Mouse (Mus musculus): ENCODE results near the gene Dlg2. TPM values are rescaled to one million over a fixed set of nuclear protein-coding genes. Genes with fewer than 3 reads are reported as not detected.

The Dlg2 gene
- total and polyA plus RNA-seq, 3 experiments: 0.49 to 0.68 TPM; not detected in 1

GRCm38 (mm10) chr7:92383913-92384484 is 1907.5 kb downstream of the Dlg2 start:
- H3K4me1 ChIP-seq (ENCODE audit: insufficient read depth, low read depth, low read length): no peaks in the 10 kb centered on the region
- no peaks in the 10 kb centered on the region for H3K9me3 ChIP-seq (replicated peaks)
- no peak overlapping the region for H3K4me3 ChIP-seq (ENCODE audit: low read depth, low read length)
- no peak for DNase-seq (ENCODE audit: low spot score)
- no peaks in the 10 kb centered on the region for H3K27me3 ChIP-seq (ENCODE audit: insufficient read depth, low read length)
- no peaks in the 10 kb centered on the region for H3K36me3 ChIP-seq (replicated peaks)
- no peak for TF ChIP-seq GATA1 (IDR thresholded peaks at IDR 0.05; ENCODE audit: borderline replicate concordance, low read length)
- TF ChIP-seq POLR2AphosphoS5 (IDR thresholded peaks at IDR 0.05; ENCODE audit: insufficient replicate concordance, low read depth, low read length): no peak
- no peak for TF ChIP-seq GATA2 (IDR thresholded peaks at IDR 0.05; ENCODE audit: borderline replicate concordance, low read depth, low read length)
- TF ChIP-seq CTCF (IDR thresholded peaks at IDR 0.05; ENCODE audit: low read depth, low read length): no peak
- no peak for TF ChIP-seq TAL1 (conservative IDR thresholded peaks at IDR 0.05; ENCODE audit: low read depth, low read length)
- no peak for ATAC-seq (ENCODE audit: extremely low read depth, insufficient number of reproducible peaks, low FRiP score, poor library complexity, severe bottlenecking)

- no peaks in the 10 kb centered on the region for H3K9me3 ChIP-seq (replicated peaks)
- H3K36me3 ChIP-seq (replicated peaks): no peaks in the 10 kb centered on the region
- TF ChIP-seq CTCF (IDR thresholded peaks at IDR 0.05; ENCODE audit: low read depth, low read length) (no peak), GATA1 (IDR thresholded peaks at IDR 0.05; ENCODE audit: borderline replicate concordance, low read length) (no peak), GATA2 (IDR thresholded peaks at IDR 0.05; ENCODE audit: borderline replicate concordance, low read depth, low read length) (no peak), TAL1 (conservative IDR thresholded peaks at IDR 0.05; ENCODE audit: low read depth, low read length) (no peak), POLR2AphosphoS5 (IDR thresholded peaks at IDR 0.05; ENCODE audit: insufficient replicate concordance, low read depth, low read length) (no peak)
- H3K4me1 ChIP-seq (ENCODE audit: insufficient read depth, low read depth, low read length): no peaks in the 10 kb centered on the region
- no peak overlapping the region for H3K4me3 ChIP-seq (ENCODE audit: low read depth, low read length)
- DNase-seq (ENCODE audit: low spot score): no peak
- no peak for ATAC-seq (ENCODE audit: extremely low read depth, insufficient number of reproducible peaks, low FRiP score, poor library complexity, severe bottlenecking)
- H3K27me3 ChIP-seq (ENCODE audit: insufficient read depth, low read length): no peaks in the 10 kb centered on the region
Measured at GRCm38 (mm10) chr7:92392052-92392640, 1915.7 kb downstream of the Dlg2 start.

DNA sequence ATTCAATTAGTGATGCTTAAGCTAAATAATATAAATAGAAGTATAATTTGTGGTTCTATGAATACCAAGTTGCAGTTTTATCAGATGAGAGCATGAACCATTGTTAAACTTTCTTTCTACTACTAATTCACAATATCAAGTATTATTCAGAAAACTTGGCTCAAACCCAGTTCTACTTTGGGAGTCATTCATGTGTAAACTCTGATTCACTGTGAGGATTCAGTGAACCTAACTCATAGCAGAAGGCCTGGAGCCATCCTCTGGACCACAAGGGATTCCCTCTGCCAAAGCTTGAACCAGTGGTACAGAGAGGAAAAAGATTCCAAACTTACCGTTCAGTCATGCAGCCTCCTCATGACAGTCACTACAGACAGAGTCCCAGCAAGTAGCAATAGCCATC is 1920.3 kb downstream of the Dlg2 start:
- TF ChIP-seq TAL1 (conservative IDR thresholded peaks at IDR 0.05; ENCODE audit: low read depth, low read length) (no peak), CTCF (IDR thresholded peaks at IDR 0.05; ENCODE audit: low read depth, low read length) (no peak), POLR2AphosphoS5 (IDR thresholded peaks at IDR 0.05; ENCODE audit: insufficient replicate concordance, low read depth, low read length) (no peak), GATA1 (IDR thresholded peaks at IDR 0.05; ENCODE audit: borderline replicate concordance, low read length) (no peak), GATA2 (IDR thresholded peaks at IDR 0.05; ENCODE audit: borderline replicate concordance, low read depth, low read length) (no peak)
- H3K4me1 ChIP-seq (ENCODE audit: insufficient read depth, low read depth, low read length): no peaks in the 10 kb centered on the region
- no peak for ATAC-seq (ENCODE audit: extremely low read depth, insufficient number of reproducible peaks, low FRiP score, poor library complexity, severe bottlenecking)
- no peaks in the 10 kb centered on the region for H3K36me3 ChIP-seq (replicated peaks)
- H3K4me3 ChIP-seq (ENCODE audit: low read depth, low read length): no peak overlapping the region
- DNase-seq (ENCODE audit: low spot score): no peak
- H3K9me3 ChIP-seq (replicated peaks): no peaks in the 10 kb centered on the region
- H3K27me3 ChIP-seq (ENCODE audit: insufficient read depth, low read length): no peaks in the 10 kb centered on the region

DNA sequence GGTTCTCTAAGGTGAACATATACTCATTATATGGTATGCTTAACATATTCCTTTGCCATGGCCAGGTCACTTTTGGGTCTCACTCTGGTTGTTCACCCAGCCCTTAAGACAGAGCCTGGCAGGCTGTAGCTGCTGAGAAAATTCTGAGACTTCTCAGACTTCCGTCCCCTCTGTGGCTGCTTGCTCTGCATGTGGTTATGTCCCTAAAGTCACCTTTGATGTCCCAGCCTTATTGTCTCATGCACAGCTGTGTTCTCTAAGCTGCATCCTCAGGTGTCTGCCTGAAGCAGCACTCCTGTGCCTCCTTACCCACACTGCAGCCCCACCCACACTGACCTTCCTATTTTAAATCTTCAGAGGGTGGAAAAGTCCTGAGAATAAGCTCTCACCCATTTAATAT is 1922.4 kb downstream of the Dlg2 start:
- ATAC-seq (ENCODE audit: extremely low read depth, insufficient number of reproducible peaks, low FRiP score, poor library complexity, severe bottlenecking) (no peak), DNase-seq (ENCODE audit: low spot score) (no peak)
- no peak overlapping the region for H3K4me3 ChIP-seq (ENCODE audit: low read depth, low read length)
- H3K27me3 ChIP-seq (ENCODE audit: insufficient read depth, low read length): no peaks in the 10 kb centered on the region
- H3K9me3 ChIP-seq (replicated peaks): no peaks in the 10 kb centered on the region
- TF ChIP-seq CTCF (IDR thresholded peaks at IDR 0.05; ENCODE audit: low read depth, low read length) (no peak), GATA1 (IDR thresholded peaks at IDR 0.05; ENCODE audit: borderline replicate concordance, low read length) (no peak), POLR2AphosphoS5 (IDR thresholded peaks at IDR 0.05; ENCODE audit: insufficient replicate concordance, low read depth, low read length) (no peak), GATA2 (IDR thresholded peaks at IDR 0.05; ENCODE audit: borderline replicate concordance, low read depth, low read length) (no peak), TAL1 (conservative IDR thresholded peaks at IDR 0.05; ENCODE audit: low read depth, low read length) (no peak)
- H3K36me3 ChIP-seq (replicated peaks): no peaks in the 10 kb centered on the region
- no peaks in the 10 kb centered on the region for H3K4me1 ChIP-seq (ENCODE audit: insufficient read depth, low read depth, low read length)

GRCm38 (mm10) chr7:92400551-92400950 is 1924.1 kb downstream of the Dlg2 start:
- ATAC-seq (ENCODE audit: extremely low read depth, insufficient number of reproducible peaks, low FRiP score, poor library complexity, severe bottlenecking) (no peak), DNase-seq (ENCODE audit: low spot score) (no peak)
- Histone ChIP-seq H3K36me3 (replicated peaks) (no peaks in the 10 kb centered on the region), H3K4me3 (ENCODE audit: low read depth, low read length) (no peak overlapping the region), H3K27me3 (ENCODE audit: insufficient read depth, low read length) (no peaks in the 10 kb centered on the region), H3K4me1 (ENCODE audit: insufficient read depth, low read depth, low read length) (no peaks in the 10 kb centered on the region), H3K9me3 (replicated peaks) (no peaks in the 10 kb centered on the region)
- no peak for TF ChIP-seq TAL1 (conservative IDR thresholded peaks at IDR 0.05; ENCODE audit: low read depth, low read length)
- no peak for TF ChIP-seq GATA2 (IDR thresholded peaks at IDR 0.05; ENCODE audit: borderline replicate concordance, low read depth, low read length)
- TF ChIP-seq CTCF (IDR thresholded peaks at IDR 0.05; ENCODE audit: low read depth, low read length): no peak
- no peak for TF ChIP-seq GATA1 (IDR thresholded peaks at IDR 0.05; ENCODE audit: borderline replicate concordance, low read length)
- no peak for TF ChIP-seq POLR2AphosphoS5 (IDR thresholded peaks at IDR 0.05; ENCODE audit: insufficient replicate concordance, low read depth, low read length)

GRCm38 (mm10) chr7:92401001-92401688 is 1924.7 kb downstream of the Dlg2 start:
- Histone ChIP-seq H3K27me3 (ENCODE audit: insufficient read depth, low read length) (no peaks in the 10 kb centered on the region), H3K36me3 (replicated peaks) (no peaks in the 10 kb centered on the region), H3K4me1 (ENCODE audit: insufficient read depth, low read depth, low read length) (no peaks in the 10 kb centered on the region), H3K9me3 (replicated peaks) (no peaks in the 10 kb centered on the region), H3K4me3 (ENCODE audit: low read depth, low read length) (no peak overlapping the region)
- TF ChIP-seq CTCF (IDR thresholded peaks at IDR 0.05; ENCODE audit: low read depth, low read length) (no peak), TAL1 (conservative IDR thresholded peaks at IDR 0.05; ENCODE audit: low read depth, low read length) (no peak), POLR2AphosphoS5 (IDR thresholded peaks at IDR 0.05; ENCODE audit: insufficient replicate concordance, low read depth, low read length) (no peak), GATA1 (IDR thresholded peaks at IDR 0.05; ENCODE audit: borderline replicate concordance, low read length) (no peak), GATA2 (IDR thresholded peaks at IDR 0.05; ENCODE audit: borderline replicate concordance, low read depth, low read length) (no peak)
- no peak for DNase-seq (ENCODE audit: low spot score)
- no peak for ATAC-seq (ENCODE audit: extremely low read depth, insufficient number of reproducible peaks, low FRiP score, poor library complexity, severe bottlenecking)

Measured in G1E (cell line).